Mouse (Mus musculus) Muller cell, postnatal 12 days (primary cell): ENCODE results near the gene Ptafr.

Experiments
- DNase-seq: peaks from one replicate; pipeline ENCODE4 v3.0.0-alpha.2; 2015; ENCODE audit errors: inconsistent ontology term

The Ptafr gene

GRCm38 (mm10) chr4:132563965-132564364 lies at the start of gene Ptafr:
TSS of gene Ptafr (plus strand) at chr4:132564067.
- peak; percentile 1 for DNase-seq

- DNase-seq = peak; percentile 92
These were observed 49.2 kb upstream of the Ptafr start for GRCm38 (mm10) chr4:132514555-132515135.

GRCm38 (mm10) chr4:132515369-132516155 lies 48.3 kb upstream of the Ptafr start:
- peak; percentile 97 for DNase-seq

GRCm38 (mm10) chr4:132518066-132518465 lies 45.8 kb upstream of the Ptafr start:
- no peak for DNase-seq

- no peak for DNase-seq
These were observed 44.7 kb upstream of the Ptafr start for GRCm38 (mm10) chr4:132519188-132519587.

- no peak for DNase-seq
These were observed 39.5 kb upstream of the Ptafr start for GRCm38 (mm10) chr4:132524321-132524741.

- DNase-seq = no peak
These were observed 39.1 kb upstream of the Ptafr start for GRCm38 (mm10) chr4:132524808-132525207.

- no peak for DNase-seq
These were observed 37.2 kb upstream of the Ptafr start for GRCm38 (mm10) chr4:132526678-132527077.

- DNase-seq = no peak
These were observed 35.8 kb upstream of the Ptafr start for GRCm38 (mm10) chr4:132527917-132528522.

- DNase-seq = no peak
These were observed 34.5 kb upstream of the Ptafr start for GRCm38 (mm10) chr4:132529344-132529743.

- no peak for DNase-seq
These were observed 33.6 kb upstream of the Ptafr start for GRCm38 (mm10) chr4:132530033-132530804.

- no peak for DNase-seq
These were observed 31.4 kb upstream of the Ptafr start for GRCm38 (mm10) chr4:132532496-132532895.

- DNase-seq = peak; percentile 98
These were observed 30.6 kb upstream of the Ptafr start, which contains the start of gene Atpif1 for GRCm38 (mm10) chr4:132532981-132533916. TSS of gene Atpif1 (minus strand) at chr4:132533659.

- DNase-seq = peak; percentile 90
These were observed 28.3 kb upstream of the Ptafr start, which contains the start of gene Dnajc8 for GRCm38 (mm10) chr4:132535406-132536121. TSS of gene Dnajc8 (plus strand) at chr4:132535550.

- DNase-seq = no peak
These were observed 24.4 kb upstream of the Ptafr start for GRCm38 (mm10) chr4:132539481-132539880.

- no peak for DNase-seq
These were observed 22.5 kb upstream of the Ptafr start for GRCm38 (mm10) chr4:132541413-132541812.

- no peak for DNase-seq
These were observed 21.1 kb upstream of the Ptafr start for GRCm38 (mm10) chr4:132542724-132543123.

GRCm38 (mm10) chr4:132545851-132546250 lies 18.0 kb upstream of the Ptafr start:
- DNase-seq = peak; percentile 51

- no peak for DNase-seq
These were observed 9.6 kb upstream of the Ptafr start for GRCm38 (mm10) chr4:132554221-132554620.

- no peak for DNase-seq
These were observed 9.2 kb upstream of the Ptafr start for GRCm38 (mm10) chr4:132554653-132555052.
